8 mouse cellular contexts compared by ENCODE assay signal in the genomic region with DNA sequence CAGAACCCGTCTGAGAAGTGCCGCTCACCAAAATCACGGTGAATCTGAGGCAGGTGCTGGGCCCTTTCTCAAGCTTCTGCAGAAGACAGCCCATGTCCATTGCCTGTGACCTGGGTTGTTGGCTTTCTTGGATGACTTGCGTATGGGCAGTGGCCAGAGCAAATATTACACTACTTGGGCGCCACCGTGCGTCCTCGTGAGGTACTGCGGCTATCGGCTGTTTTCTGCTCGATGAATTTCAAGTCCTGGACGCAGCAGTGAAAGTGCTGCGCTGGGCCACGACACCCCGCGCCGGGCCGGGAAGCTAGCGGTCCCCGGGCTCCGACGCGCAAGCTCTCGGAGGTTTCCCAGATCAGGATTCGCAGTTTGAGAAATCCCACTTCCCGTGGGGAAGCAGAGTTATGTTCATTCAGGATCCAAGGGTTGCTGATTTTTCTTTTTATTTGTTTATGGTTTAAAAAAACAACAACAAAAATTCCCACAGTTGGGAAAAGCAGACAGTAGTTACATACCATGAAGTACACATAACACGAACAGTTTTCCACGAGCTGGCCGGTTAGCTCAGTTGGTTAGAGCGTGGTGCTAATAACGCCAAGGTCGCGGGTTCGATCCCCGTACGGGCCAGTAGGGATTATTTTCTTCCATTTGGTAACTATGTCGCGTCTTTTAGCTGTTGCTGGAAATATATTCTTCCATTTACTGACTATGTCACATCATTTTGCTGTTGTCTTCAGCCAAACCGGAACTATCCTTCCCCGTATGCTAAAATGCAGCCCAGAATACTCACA. TPM values are rescaled to one million over a fixed set of nuclear protein-coding genes. Genes with fewer than 3 reads are reported as not detected.
DNase-seq lines count a peak whose midpoint lies in the region; ATAC-seq and TF ChIP-seq lines count a peak whose summit lies in the region.

No protein-coding gene starts in this region.

- WGBS in hindbrain, embryonic 14.5 days, result under 1% methylated on average over 40 of the region's 40 CpGs

- ATAC-seq in Patski, result peak; percentile 90
- peak; percentile 82 for ATAC-seq in hindbrain, embryonic 14.5 days (ENCODE audit: low FRiP score)

- CTCF ChIA-PET in Patski (lab: Charles Lee), result interaction anchor here (1.0 to 2.0 kb wide), 14 partner anchors 9 to 153 kb away, joined by 3 to 15 read pairs (median 4); no protein-coding TSS in a partner anchor

- H3K4me3 ChIP-seq in hindbrain, embryonic 14.5 days (replicated peaks; ENCODE audit: low read length), result peak overlapping the region; percentile 51

- no peaks in the 10 kb centered on the region for H3K4me1 ChIP-seq in hindbrain, embryonic 14.5 days (replicated peaks; ENCODE audit: control insufficient read depth, insufficient read depth, low read length)

- POLR2A ChIA-PET in Patski (lab: Charles Lee), result no interaction called here

- peak overlapping the region; percentile 68 for H3K9ac ChIP-seq in hindbrain, embryonic 14.5 days

- H3K9me3 ChIP-seq in hindbrain, embryonic 14.5 days (ENCODE audit: control insufficient read depth, low read length), result no peaks in the 10 kb centered on the region

- peak overlapping the region; percentile 80 for H3K4me2 ChIP-seq in hindbrain, embryonic 14.5 days (replicated peaks)

- peak; percentile 97 for TF ChIP-seq CTCF in Patski (IDR thresholded peaks at IDR 0.05)

- no peaks in the 10 kb centered on the region for H3K27me3 ChIP-seq in Patski
- 0 out of 2 replicates have a peak, but pooled peaks cover 4% of the 10 kb centered on the region for H3K27me3 ChIP-seq in hindbrain, embryonic 14.5 days (ENCODE audit: control insufficient read depth, insufficient read depth, low read length)

- in situ Hi-C loops in Patski (cut with MboI; ENCODE audit: low pct_unique_long_range_greater_than_20kb), result loop anchor here (5.0 to 25.0 kb wide), 3 partner anchors 57 to 1406 kb away; a partner anchor contains a TSS

- no peak for DNase-seq in Patski (ENCODE audit: low read depth, low spot score)
- DNase-seq in cerebellum, postnatal 25 days, result peak; percentile 96
- peak; percentile 95 to 97 for DNase-seq in frontal cortex, postnatal 25 days (ENCODE audit: low spot score in 2 of 2)
- peak; percentile 97 for DNase-seq in hindbrain, embryonic 14.5 days (ENCODE audit: low spot score)
- DNase-seq in left cerebral cortex, adult 11 months (ENCODE audit: low spot score), result peak; percentile 84
- peak; percentile 98 for DNase-seq in lung, postnatal 36 days
- peak; percentile 97 for DNase-seq in retina, embryonic 14.5 days (ENCODE audit: low spot score)
- DNase-seq in thymus, postnatal 4 days, result peak; percentile 92

- H3K27ac ChIP-seq in hindbrain, embryonic 14.5 days, result 0 out of 2 replicates have a peak overlapping the region, but pooled peaks have one; percentile 59

- no peaks in the 10 kb centered on the region for H3K36me3 ChIP-seq in hindbrain, embryonic 14.5 days (replicated peaks; ENCODE audit: control insufficient read depth, insufficient read depth)

RNA-seq across cellular contexts. Expression of a gene that starts 6.5 kb away (rescaled TPM):
- polyA plus RNA-seq in Patski (2021), result 1.6 TPM
- 8.0 TPM in 1 of 2 replicates, not detected in the other for polyA plus RNA-seq in hindbrain, embryonic 14.5 days (2014; fragmentation: Nextera tagmentation; extraction: Ambion mirVana)

RNA-seq across cellular contexts. Expression of a gene that starts 6.8 kb away (rescaled TPM):
- 15.2 TPM for polyA plus RNA-seq in Patski (2021)
- polyA plus RNA-seq in hindbrain, embryonic 14.5 days (2014; fragmentation: Nextera tagmentation; extraction: Ambion mirVana), result 1.5 and 1.6 TPM in 2 replicates

RNA-seq across cellular contexts. Expression of a gene that starts 12.3 kb away (rescaled TPM):
- 10.2 TPM for polyA plus RNA-seq in Patski (2021)
- 6.0 and 6.2 TPM in 2 replicates for polyA plus RNA-seq in hindbrain, embryonic 14.5 days (2014; fragmentation: Nextera tagmentation; extraction: Ambion mirVana)

RNA-seq across cellular contexts. Expression of a gene that starts 13.9 kb away (rescaled TPM):
- polyA plus RNA-seq in Patski (2021), result not detected
- 4.4 and 5.3 TPM in 2 replicates for polyA plus RNA-seq in hindbrain, embryonic 14.5 days (2014; fragmentation: Nextera tagmentation; extraction: Ambion mirVana)

RNA-seq across cellular contexts. Expression of a gene that starts 14.1 kb away (rescaled TPM):
- polyA plus RNA-seq in Patski (2021), result not detected
- 1.8 and 2.5 TPM in 2 replicates for polyA plus RNA-seq in hindbrain, embryonic 14.5 days (2014; fragmentation: Nextera tagmentation; extraction: Ambion mirVana)
